In the genomic region with DNA sequence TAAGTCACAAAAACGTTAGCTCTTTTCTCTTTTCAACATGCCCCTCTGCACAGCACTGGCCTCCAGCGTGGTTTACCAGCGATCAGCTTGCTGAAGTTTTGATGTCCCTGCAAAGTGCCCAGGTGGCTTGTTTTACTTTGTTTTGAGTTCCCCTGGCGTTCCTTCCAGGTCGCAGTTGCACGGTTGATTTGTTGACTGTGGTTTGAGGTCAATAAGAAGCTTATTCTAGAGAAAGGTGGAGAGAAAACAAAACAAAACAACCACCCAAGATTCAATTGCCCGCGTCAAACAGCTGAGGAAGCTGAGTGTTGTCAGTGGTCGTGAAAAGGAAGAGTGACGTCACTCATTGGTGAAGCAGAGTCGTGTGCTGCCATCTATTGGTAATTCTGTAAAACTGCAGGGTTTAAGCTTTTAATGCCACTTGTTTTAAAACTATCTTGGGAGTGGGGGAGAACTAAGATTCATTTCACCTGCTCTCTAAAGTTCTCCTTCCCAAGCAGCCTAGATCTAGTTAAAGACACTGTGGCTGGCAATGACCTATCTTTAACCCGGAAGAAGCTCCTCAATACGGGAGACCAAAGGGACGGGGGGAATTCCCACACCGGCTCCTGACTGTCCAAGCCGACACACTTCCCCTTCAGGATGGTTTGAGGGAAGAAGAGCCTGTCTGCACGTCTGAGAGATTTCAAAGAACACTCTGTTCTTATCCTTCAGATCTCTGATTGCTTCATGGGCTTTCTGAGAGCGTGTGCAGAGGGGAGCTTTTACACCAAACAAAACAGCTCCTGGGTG, we compare ENCODE assay signal across 8 mouse cellular contexts.
DNase-seq lines count a peak whose midpoint lies in the region; ATAC-seq and TF ChIP-seq lines count a peak whose summit lies in the region.

No protein-coding gene starts in this region.

- no peak overlapping the region for H3K27ac ChIP-seq in midbrain, embryonic 16.5 days (ENCODE audit: low read length)

- no peaks in the 10 kb centered on the region for H3K27me3 ChIP-seq in Patski
- H3K27me3 ChIP-seq in midbrain, embryonic 16.5 days (ENCODE audit: control insufficient read depth, insufficient read depth, low read depth, low read length) = no peaks in the 10 kb centered on the region; the same call in 1 of the 2 replicates

- CTCF ChIA-PET in Patski (lab: Charles Lee) = interaction anchor here (0.7 to 4.7 kb wide), 32 partner anchors 8 to 333 kb away, joined by 3 to 43 read pairs (median 4); a partner anchor contains a TSS

- peak; percentile 67 to 70 for DNase-seq in B cell, adult 2 months
- DNase-seq in Patski (ENCODE audit: low read depth, low spot score) (no peak), liver (peak; percentile 14)
- DNase-seq in heart, adult 9 months (ENCODE audit: low spot score in 2 of 2) = peak; percentile 26 to 50
- DNase-seq in kidney, adult 8-10 months = peak; percentile 9 to 33
- peak; percentile 8 for DNase-seq in testis, postnatal 14 days (ENCODE audit: low spot score)

- in situ Hi-C loops in Patski (cut with MboI; ENCODE audit: low pct_unique_long_range_greater_than_20kb) = loop anchor here (5.0 kb wide), 2 partner anchors 174 to 234 kb away; no protein-coding TSS in a partner anchor

- peak overlapping the region; percentile 35 for H3K4me3 ChIP-seq in midbrain, embryonic 16.5 days (ENCODE audit: low read depth, low read length)

- H3K36me3 ChIP-seq in midbrain, embryonic 16.5 days (ENCODE audit: control insufficient read depth, insufficient read depth, low read length) = no peaks in the 10 kb centered on the region

- POLR2A ChIA-PET in Patski (lab: Charles Lee) = interaction anchor here (0.6 to 1.3 kb wide), 4 partner anchors 163 to 269 kb away, joined by 3 to 4 read pairs (median 4); a partner anchor contains a TSS

- peak; percentile 17 for ATAC-seq in Patski
- peak; percentile 94 for ATAC-seq in common myeloid progenitor, adult 5-6 weeks (replicated peaks; ENCODE audit: low read depth, poor library complexity, severe bottlenecking)
- ATAC-seq in midbrain, embryonic 16.5 days = peak; percentile 71

- peaks cover 9% of the 10 kb centered on the region for H3K4me1 ChIP-seq in midbrain, embryonic 16.5 days (ENCODE audit: control insufficient read depth, insufficient read depth, low read length)

- H3K4me2 ChIP-seq in midbrain, embryonic 16.5 days (ENCODE audit: low read length) = peak overlapping the region; percentile 78

- WGBS in midbrain, embryonic 16.5 days = 15% methylated on average over 18 of the region's 18 CpGs

- H3K9me3 ChIP-seq in midbrain, embryonic 16.5 days (replicated peaks; ENCODE audit: control insufficient read depth, low read length, poor library complexity, severe bottlenecking) = no peaks in the 10 kb centered on the region

- no peak overlapping the region for H3K9ac ChIP-seq in midbrain, embryonic 16.5 days (ENCODE audit: low read depth, low read length)

- TF ChIP-seq CTCF in Patski (IDR thresholded peaks at IDR 0.05) = peak; percentile 88

Comparison
In these comparisons a context has a peak if more than half of its experiments do, and no peak if none do; other contexts are left out.
1. ATAC-seq: peak in every context shown above with its lines; median percentile 94 in common myeloid progenitor, adult 5-6 weeks; 71 in midbrain, embryonic 16.5 days; 17 in Patski.